Mouse (Mus musculus): ENCODE data around the gene Mrto4.
"Not testable (repeated sequence)": the region's sequence is repeated elsewhere in the genome, so short reads cannot be mapped to it uniquely, and the experiment has no call there.

Mrto4 gene

DNA sequence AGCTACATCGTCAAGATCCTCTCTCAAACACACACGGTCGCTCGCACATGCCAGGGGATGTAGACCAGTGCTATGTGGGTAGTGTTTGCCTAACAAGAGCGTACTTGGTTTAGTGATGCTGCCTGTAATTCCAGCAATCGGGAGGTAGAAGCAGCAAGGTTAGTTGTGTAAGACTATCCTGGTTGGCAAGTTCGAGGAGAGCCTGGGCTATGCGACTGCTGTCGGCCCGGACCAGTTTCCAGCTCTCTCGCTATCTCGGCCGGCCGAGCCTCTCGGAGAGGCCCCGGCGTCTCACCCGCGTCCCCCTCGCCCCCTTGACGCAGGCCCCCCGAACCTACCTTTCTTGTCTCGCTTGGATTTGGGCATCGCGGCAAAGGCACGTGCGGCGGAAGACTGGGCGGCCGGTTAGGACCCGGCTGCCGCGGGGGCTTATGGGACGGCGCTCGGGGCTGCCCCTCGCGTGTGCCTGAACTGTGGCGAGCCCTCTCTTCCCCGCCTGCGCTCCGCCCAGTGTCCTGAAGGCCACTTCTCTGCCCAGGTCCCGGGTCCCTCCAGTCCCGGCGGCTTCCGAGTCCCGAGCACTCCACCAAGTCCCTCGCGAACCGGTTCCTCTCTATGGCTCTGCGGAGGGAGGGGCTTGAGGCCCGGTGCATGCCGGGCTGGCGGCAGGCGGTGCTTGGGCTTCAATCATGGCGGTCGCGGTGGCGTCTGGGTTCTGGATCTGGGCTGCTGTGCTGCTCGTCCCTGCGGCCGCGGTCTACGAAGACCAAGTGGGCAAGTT, at the start of gene Mrto4, which contains the start of the genes Emc1 and Ubr4:
Mrto4 (minus strand) TSS at position 646 of the 781 bp plus-strand sequence.
Emc1 (plus strand) TSS at position 657 of the 781 bp plus-strand sequence.
Ubr4 (plus strand) TSS at position 679 of the 781 bp plus-strand sequence.
- peak; percentile 98 for ATAC-seq (ENCODE audit: low TSS enrichment)

- ATAC-seq (ENCODE audit: low TSS enrichment), result no peak
Observed at GRCm38 (mm10) chr4:139400487-139400886, 48.1 kb upstream of the Mrto4 start.

GRCm38 (mm10) chr4:139395431-139395830, 43.1 kb upstream of the Mrto4 start:
- ATAC-seq (ENCODE audit: low TSS enrichment), result no peak

- ATAC-seq (ENCODE audit: low TSS enrichment), result no peak
Observed at GRCm38 (mm10) chr4:139389557-139389956, 37.2 kb upstream of the Mrto4 start.

- ATAC-seq (ENCODE audit: low TSS enrichment), result no peak
Observed at GRCm38 (mm10) chr4:139386869-139387319, 34.5 kb upstream of the Mrto4 start.

GRCm38 (mm10) chr4:139385841-139386240, 33.5 kb upstream of the Mrto4 start:
- not testable (repeated sequence) for ATAC-seq (ENCODE audit: low TSS enrichment)

DNA sequence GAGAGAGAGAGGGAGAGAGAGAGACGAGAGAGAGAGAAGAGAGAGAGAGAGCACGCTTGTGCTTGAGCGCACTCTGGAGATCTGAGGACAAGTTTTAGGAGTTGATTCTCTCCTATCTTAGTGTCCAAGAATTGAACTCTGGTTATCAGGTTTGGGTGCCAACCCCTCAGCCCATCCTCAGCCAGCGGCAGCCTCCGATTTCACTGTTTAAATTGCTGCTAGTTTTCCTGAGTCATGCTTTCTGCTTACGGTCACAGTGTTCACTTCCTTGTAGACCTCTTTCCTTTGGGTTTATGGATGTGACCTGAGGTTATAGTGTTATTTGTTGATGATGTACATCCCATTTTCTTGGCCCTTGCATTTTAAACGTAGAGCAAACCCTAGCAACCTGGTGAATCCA, 29.9 kb upstream of the Mrto4 start:
- ATAC-seq (ENCODE audit: low TSS enrichment), result no peak

DNA sequence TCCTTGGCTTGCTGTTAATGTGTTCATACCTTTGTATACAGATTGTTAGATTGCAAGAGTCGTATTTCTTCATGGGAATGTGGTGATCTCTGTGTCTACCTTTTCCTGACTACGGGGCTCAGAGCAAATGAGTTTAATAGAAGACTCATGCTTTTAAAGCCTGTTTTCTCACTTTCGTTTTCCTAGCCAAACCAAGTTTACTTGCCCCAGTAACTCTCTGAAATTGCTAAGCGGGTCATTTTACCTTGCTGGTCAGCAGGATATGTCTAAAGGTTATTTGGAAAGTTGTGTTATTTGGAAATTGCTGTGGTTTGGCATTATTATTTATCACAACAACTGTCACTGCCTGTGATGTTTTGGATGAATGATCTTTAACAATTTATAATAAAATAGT, 29.1 kb upstream of the Mrto4 start:
- no peak for ATAC-seq (ENCODE audit: low TSS enrichment)

DNA sequence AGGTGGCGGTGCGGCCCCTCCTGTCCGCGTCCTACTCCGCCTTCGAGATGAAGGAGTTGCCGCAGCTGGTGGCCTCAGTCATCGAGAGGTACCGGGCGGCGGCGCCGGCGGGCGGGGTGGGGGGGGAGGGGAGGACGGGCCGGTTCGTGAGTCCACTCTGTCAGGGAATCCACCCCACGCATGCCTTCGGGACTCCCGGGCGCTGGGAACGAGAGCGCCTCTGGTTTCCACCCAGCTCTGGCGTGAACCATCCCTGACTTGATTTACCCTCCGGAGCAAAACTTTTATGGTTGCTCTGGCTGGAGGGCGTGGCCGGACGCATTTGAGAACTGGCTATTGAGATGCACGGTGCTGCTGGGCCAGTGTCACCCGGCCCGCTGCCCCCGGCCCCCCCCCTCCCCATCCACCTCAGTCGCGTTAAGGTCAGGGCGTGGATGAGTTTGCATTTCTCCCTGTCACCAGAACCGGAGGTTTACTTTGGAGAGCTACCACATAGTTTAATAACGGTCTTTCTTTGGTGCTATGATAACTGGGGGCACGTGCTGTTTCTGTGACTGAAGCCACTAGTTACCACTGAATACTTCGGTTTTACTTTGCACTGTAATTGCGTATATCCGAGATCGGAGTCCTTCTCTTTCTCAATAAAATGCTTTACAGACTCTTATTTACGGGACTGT, 28.5 kb upstream of the Mrto4 start:
- 0 out of 2 replicates have a peak, but pooled peaks have one; percentile 51 for ATAC-seq (ENCODE audit: low TSS enrichment)

DNA sequence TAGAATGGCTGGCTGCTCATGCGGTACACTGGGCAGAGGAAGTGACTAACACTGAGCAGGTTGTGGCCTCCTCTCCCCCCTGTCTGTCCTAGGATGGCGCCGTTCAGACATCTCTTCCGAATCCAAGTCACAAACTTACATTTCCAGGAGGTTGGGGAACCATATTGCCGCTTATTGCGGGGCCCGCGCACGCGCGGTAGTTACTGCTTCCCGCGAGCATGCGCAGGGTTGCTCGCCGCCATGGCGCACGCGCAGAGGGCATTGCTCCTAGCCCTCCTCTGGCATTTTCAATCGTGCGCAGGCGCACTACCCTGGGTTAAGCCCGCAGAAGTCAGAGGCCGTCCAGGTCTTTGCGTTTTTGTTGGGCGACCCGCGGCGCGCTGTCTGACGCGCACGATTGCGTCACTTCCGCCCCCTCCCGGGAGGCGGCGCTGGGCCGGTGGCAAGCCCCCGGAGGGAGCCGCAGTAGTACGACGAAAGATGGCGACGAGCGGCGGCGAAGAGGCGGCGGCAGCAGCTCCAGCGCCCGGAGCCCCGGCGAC, 27.9 kb upstream of the Mrto4 start:
- peak; percentile 97 for ATAC-seq (ENCODE audit: low TSS enrichment)

DNA sequence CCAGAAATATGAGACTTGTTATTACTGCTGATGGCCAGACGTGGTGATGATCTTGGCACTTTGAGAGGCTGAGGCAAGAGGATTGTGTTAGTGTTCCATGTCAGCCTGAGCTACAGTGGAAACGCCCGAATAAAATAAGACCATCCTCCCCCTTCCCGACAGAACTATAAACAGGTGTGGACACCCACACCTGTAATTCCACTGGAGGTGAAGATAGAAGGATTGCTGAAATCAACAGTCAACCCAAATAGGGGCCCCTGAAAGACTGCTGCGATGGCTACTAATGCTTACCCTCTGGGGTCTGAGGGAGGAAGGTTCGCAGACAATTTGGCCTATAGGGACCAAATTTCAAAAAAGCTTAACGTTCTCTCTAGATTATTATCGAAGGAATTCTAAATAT, 27.3 kb upstream of the Mrto4 start:
- ATAC-seq (ENCODE audit: low TSS enrichment), result no peak

GRCm38 (mm10) chr4:139373531-139373930, 21.2 kb upstream of the Mrto4 start:
- no peak for ATAC-seq (ENCODE audit: low TSS enrichment)

- no peak for ATAC-seq (ENCODE audit: low TSS enrichment)
Observed at GRCm38 (mm10) chr4:139373130-139373529, 20.8 kb upstream of the Mrto4 start.

- ATAC-seq (ENCODE audit: low TSS enrichment), result no peak
Observed at GRCm38 (mm10) chr4:139368038-139368437, 15.7 kb upstream of the Mrto4 start.

GRCm38 (mm10) chr4:139367336-139367735, 15.0 kb upstream of the Mrto4 start:
- no peak for ATAC-seq (ENCODE audit: low TSS enrichment)

GRCm38 (mm10) chr4:139360761-139361548, 8.6 kb upstream of the Mrto4 start:
- no peak for ATAC-seq (ENCODE audit: low TSS enrichment)

- ATAC-seq (ENCODE audit: low TSS enrichment), result no peak
Observed at GRCm38 (mm10) chr4:139357211-139357610, 4.8 kb upstream of the Mrto4 start.

DNA sequence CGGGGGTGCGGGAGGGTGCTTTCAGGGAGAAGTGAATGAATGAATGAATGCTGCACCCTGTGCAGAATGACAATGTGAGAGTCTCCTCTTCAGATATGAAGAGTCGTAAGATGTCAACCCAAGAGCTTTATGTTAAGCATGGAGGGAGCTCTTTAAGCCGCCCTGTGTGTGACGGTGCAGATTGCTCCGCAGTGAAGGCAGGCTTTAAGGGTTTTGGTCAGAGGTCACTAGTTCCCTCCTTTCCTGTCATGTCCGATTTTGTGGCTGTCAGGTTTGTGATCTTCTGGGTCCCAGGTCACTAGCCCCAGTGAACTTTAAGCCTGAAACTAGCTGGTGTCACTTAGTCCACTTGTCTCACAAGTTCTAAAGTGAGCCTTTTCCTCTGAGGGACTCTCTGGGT, 456 bp upstream of the Mrto4 start:
- 0 out of 2 replicates have a peak, but pooled peaks have one; percentile 19 for ATAC-seq (ENCODE audit: low TSS enrichment)

GRCm38 (mm10) chr4:139345416-139346019, 6.9 kb downstream of the Mrto4 start:
- ATAC-seq (ENCODE audit: low TSS enrichment), result no peak

- ATAC-seq (ENCODE audit: low TSS enrichment), result no peak
Observed at GRCm38 (mm10) chr4:139343718-139344117, 8.7 kb downstream of the Mrto4 start.

DNA sequence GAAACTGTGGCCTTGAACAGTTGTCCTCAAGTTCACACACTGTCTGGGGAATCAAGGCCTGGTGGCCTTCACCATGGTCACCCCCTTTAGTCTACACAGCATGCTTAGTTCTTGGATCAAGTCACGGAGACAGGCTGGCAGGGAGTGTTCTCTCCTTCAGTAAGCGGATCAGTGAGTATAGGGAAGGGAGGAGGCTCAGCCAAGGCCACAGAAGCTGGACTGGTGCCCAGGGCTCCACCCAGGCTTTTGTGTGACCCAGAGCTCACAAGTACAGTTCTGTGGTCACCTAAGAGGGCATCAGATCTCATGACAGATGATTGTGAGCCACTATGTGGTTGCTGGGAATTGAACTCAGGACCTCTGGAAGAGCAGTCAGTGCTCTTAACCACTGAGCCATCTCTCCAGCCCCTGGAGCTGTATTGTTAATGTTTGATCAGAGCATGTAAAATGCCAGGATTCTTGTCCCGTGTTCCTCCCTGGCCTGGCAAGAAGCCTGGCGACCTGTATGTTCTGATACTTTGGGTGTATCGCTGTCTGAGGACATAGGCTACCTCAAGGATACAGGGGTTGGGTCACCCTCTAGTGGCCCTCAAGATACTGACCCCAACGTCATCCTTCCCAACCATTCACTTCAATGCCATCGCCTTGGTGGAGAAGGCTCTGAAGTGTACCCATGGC, 10.7 kb downstream of the Mrto4 start:
- no peak for ATAC-seq (ENCODE audit: low TSS enrichment)
